Mouse (Mus musculus): ENCODE results near the gene Chrng.

Gene Chrng

DNA sequence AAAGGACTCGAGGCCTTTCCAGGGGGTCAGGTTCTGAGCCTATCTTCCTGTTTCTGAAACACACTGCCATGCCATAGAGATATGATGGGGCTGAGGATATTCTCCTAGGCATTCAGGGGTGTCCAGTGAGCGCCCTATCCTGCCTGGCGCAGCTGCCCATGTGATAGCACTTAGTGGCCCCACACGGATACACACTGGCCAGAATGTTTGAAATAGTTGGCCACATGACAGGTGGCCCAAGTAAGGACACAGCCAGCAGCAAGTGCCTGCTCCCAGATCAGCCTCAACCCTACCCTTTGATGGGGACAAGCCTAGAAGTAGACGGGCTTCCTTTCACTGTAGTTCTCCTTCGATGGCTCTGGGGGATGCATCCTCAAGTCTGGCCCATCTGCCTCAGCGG lies at the start of gene Chrng:
Chrng (plus strand) TSS at position 193 of the 400 bp plus-strand sequence.
- H3K36me3 ChIP-seq (ENCODE audit: control insufficient read depth, insufficient read depth, low read length, poor library complexity, severe bottlenecking): no peaks in the 10 kb centered on the region
- no peaks in the 10 kb centered on the region for H3K27me3 ChIP-seq (ENCODE audit: control insufficient read depth, insufficient read depth, low read length, poor library complexity, severe bottlenecking)
- no peak for DNase-seq (ENCODE audit: low read depth, low spot score)

DNA sequence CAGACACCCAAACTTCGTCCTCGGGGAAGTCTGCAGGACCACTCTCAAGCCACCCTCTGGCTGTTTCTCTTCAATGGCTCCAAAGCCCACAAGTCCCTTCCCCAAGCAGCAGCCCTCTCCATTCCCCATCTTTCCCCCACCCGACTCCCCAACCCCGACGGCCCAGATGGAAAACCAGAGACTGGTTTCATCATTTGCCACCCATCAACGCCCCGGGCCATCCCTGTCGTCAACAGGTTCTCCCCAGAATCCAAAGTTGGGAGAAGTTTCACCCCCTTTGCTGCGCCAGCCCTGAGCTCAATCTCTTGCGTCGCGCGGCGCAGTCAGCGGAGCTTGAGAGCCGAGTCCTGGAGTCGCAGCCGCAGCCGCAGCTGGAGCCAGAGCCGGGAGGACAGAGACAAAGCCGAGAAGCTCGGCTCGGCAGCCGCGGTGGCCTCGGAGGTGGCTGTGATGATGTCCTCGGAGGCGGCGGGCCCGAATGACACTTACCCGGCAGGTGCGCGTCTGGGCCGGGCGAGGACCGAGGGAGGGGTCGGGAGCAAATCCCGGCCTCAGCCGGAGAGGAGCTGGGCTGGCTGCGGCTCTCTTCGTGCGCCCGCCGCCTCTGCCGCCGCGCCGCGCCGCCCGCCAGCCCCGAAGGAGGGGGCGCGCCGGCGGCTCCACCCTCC lies 48.8 kb upstream of the Chrng start:
- Histone ChIP-seq H3K27me3 (ENCODE audit: control insufficient read depth, insufficient read depth, low read length, poor library complexity, severe bottlenecking) (no peaks in the 10 kb centered on the region), H3K36me3 (ENCODE audit: control insufficient read depth, insufficient read depth, low read length, poor library complexity, severe bottlenecking) (no peaks in the 10 kb centered on the region)
- no peak for DNase-seq (ENCODE audit: low read depth, low spot score)

GRCm38 (mm10) chr1:87156199-87156587 lies 48.3 kb upstream of the Chrng start, which contains the start of gene Ecel1:
Ecel1 (minus strand) TSS chr1:87156521.
- Histone ChIP-seq H3K27me3 (ENCODE audit: control insufficient read depth, insufficient read depth, low read length, poor library complexity, severe bottlenecking) (no peaks in the 10 kb centered on the region), H3K36me3 (ENCODE audit: control insufficient read depth, insufficient read depth, low read length, poor library complexity, severe bottlenecking) (no peaks in the 10 kb centered on the region)
- DNase-seq (ENCODE audit: low read depth, low spot score): no peak

GRCm38 (mm10) chr1:87159396-87159795 lies 45.1 kb upstream of the Chrng start:
- H3K27me3 ChIP-seq (ENCODE audit: control insufficient read depth, insufficient read depth, low read length, poor library complexity, severe bottlenecking): no peaks in the 10 kb centered on the region
- no peaks in the 10 kb centered on the region for H3K36me3 ChIP-seq (ENCODE audit: control insufficient read depth, insufficient read depth, low read length, poor library complexity, severe bottlenecking)
- DNase-seq (ENCODE audit: low read depth, low spot score): no peak

- Histone ChIP-seq H3K36me3 (ENCODE audit: control insufficient read depth, insufficient read depth, low read length, poor library complexity, severe bottlenecking) (no peaks in the 10 kb centered on the region), H3K27me3 (ENCODE audit: control insufficient read depth, insufficient read depth, low read length, poor library complexity, severe bottlenecking) (no peaks in the 10 kb centered on the region)
- DNase-seq (ENCODE audit: low read depth, low spot score): no peak
Observed at GRCm38 (mm10) chr1:87164164-87164795, 40.2 kb upstream of the Chrng start.

DNA sequence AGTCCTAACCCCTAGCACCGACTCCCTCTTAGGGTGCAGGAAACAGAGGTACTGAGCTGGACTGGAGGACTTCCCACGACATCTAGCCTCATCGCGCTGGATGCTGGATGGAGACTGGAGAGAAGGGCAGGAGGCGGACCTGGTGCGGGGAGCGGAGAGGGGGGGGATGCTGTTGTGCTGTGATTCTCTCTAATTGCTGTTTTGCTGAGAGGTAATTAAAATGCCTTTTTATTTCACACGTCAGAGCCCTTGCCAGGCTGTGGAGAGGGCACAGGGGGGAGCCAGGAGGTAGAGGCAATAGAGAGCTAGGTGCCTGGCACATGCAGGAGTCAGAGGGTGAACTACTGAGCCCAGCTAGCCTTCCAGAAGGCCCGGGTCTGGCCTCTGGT lies 39.7 kb upstream of the Chrng start:
- H3K27me3 ChIP-seq (ENCODE audit: control insufficient read depth, insufficient read depth, low read length, poor library complexity, severe bottlenecking): no peaks in the 10 kb centered on the region
- DNase-seq (ENCODE audit: low read depth, low spot score): no peak
- no peaks in the 10 kb centered on the region for H3K36me3 ChIP-seq (ENCODE audit: control insufficient read depth, insufficient read depth, low read length, poor library complexity, severe bottlenecking)

DNA sequence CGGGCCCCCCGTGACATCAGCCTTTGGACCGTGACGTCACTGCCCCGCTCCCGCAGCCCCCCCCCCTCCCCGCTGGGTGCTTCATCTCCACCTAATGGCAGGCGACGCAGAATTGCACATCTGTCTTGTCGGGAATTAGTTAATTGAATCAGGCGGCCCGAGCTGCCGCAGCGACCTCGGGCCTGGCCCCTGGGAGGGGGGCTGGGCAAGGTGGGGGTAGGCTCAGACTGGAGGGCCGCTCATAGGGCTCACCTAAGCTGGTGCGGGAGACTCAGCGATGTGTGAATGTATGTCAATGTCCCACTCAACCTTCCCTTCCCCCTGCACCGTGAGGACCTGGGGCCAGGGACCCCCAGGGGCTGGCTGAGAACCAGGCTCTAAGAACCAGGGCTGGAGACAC lies 34.0 kb upstream of the Chrng start:
- H3K36me3 ChIP-seq (ENCODE audit: control insufficient read depth, insufficient read depth, low read length, poor library complexity, severe bottlenecking): no peaks in the 10 kb centered on the region
- DNase-seq (ENCODE audit: low read depth, low spot score): no peak
- no peaks in the 10 kb centered on the region for H3K27me3 ChIP-seq (ENCODE audit: control insufficient read depth, insufficient read depth, low read length, poor library complexity, severe bottlenecking)

DNA sequence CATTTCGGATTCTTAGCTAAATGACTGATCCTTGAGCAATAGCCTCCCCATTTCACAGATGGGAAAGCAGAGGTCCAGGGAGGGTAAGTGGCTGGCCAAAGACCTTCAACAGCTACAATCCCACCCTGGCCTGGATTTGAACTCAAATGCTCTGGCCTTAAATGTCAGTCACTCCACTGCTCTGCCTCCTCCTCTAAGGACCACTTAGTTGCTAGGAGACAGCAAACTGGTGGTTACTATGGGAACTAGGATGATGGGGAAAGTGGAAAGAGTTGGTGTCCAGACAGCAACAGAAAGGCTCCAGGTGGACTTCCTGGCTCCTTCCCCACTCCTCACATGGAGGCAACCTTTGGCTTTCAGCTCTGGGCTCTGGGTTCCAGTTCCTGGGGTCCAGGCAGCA lies 33.1 kb upstream of the Chrng start:
- H3K27me3 ChIP-seq (ENCODE audit: control insufficient read depth, insufficient read depth, low read length, poor library complexity, severe bottlenecking): no peaks in the 10 kb centered on the region
- H3K36me3 ChIP-seq (ENCODE audit: control insufficient read depth, insufficient read depth, low read length, poor library complexity, severe bottlenecking): no peaks in the 10 kb centered on the region
- DNase-seq (ENCODE audit: low read depth, low spot score): no peak

DNA sequence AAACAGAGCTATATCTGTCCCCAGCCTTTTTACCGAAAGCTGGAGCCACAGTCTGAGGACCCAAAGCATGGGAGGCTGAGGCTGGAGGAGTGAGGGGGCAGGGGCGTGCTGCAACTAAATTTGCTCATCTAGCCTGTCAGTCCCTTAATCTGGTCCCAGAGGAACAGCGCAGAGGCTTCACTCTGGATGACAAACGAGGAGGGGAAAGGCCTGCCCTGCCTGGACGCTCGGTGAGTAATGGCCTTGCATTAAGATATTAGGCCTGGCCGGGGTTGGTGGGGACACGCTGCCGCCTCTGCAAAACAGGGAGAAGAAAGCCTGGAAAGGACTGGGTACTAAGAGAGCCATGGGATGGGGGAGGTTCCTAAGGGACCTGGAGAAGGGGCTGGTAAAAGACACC lies 32.1 kb upstream of the Chrng start:
- Histone ChIP-seq H3K27me3 (ENCODE audit: control insufficient read depth, insufficient read depth, low read length, poor library complexity, severe bottlenecking) (no peaks in the 10 kb centered on the region), H3K36me3 (ENCODE audit: control insufficient read depth, insufficient read depth, low read length, poor library complexity, severe bottlenecking) (no peaks in the 10 kb centered on the region)
- no peak for DNase-seq (ENCODE audit: low read depth, low spot score)

GRCm38 (mm10) chr1:87174006-87174955 lies 30.2 kb upstream of the Chrng start:
- Histone ChIP-seq H3K27me3 (ENCODE audit: control insufficient read depth, insufficient read depth, low read length, poor library complexity, severe bottlenecking) (no peaks in the 10 kb centered on the region), H3K36me3 (ENCODE audit: control insufficient read depth, insufficient read depth, low read length, poor library complexity, severe bottlenecking) (no peaks in the 10 kb centered on the region)
- peak; percentile 65 for DNase-seq (ENCODE audit: low read depth, low spot score)

DNA sequence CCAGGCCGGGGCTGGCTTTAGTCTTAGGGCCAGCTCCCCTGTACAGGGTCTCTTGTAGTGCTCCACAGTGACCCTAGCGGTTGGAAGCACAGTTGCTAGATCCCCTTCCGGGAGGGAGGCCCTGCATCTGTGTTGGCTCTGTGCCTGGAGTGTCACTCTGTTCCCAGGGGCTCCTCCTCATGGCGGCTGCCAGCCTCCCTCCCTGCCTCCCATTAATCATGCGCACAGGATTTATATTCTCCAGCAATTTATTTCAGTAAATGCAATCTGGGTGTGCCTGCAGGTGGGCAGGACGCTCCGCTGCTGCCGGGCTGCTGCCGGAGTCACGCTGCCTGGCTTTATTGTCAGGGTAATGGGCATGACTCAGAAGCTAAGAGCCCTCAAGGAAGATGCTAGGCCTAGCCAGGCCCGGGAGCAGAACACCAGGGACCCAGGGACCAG lies 28.6 kb upstream of the Chrng start:
- no peaks in the 10 kb centered on the region for H3K36me3 ChIP-seq (ENCODE audit: control insufficient read depth, insufficient read depth, low read length, poor library complexity, severe bottlenecking)
- no peaks in the 10 kb centered on the region for H3K27me3 ChIP-seq (ENCODE audit: control insufficient read depth, insufficient read depth, low read length, poor library complexity, severe bottlenecking)
- DNase-seq (ENCODE audit: low read depth, low spot score): no peak

- peak; percentile 44 for DNase-seq (ENCODE audit: low read depth, low spot score)
- Histone ChIP-seq H3K27me3 (ENCODE audit: control insufficient read depth, insufficient read depth, low read length, poor library complexity, severe bottlenecking) (no peaks in the 10 kb centered on the region), H3K36me3 (ENCODE audit: control insufficient read depth, insufficient read depth, low read length, poor library complexity, severe bottlenecking) (no peaks in the 10 kb centered on the region)
Observed at GRCm38 (mm10) chr1:87180896-87181295, 23.6 kb upstream of the Chrng start.

DNA sequence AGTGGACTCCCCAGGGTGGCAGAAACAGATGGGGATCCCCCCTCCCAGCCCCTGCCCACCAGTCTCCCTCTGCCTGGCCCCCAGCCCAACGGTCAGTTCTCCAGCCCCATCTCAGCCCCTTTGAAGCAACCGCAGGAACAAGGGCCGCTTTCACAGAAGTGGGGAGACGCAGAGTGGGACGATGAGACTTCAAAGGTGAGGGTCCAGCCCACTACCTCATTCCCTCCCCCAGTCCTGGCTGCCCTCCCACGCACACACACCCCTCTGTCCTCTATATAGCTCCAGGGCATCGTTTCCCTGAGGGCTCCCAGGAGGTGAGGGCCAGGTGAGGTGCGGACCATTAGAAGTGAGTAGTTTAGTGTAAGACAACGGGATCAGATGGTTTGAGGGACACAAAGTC lies 21.4 kb upstream of the Chrng start, which contains the start of gene Prss56:
Prss56 (plus strand) TSS at position 301 of the 400 bp plus-strand sequence.
- DNase-seq (ENCODE audit: low read depth, low spot score): no peak
- H3K36me3 ChIP-seq (ENCODE audit: control insufficient read depth, insufficient read depth, low read length, poor library complexity, severe bottlenecking): no peaks in the 10 kb centered on the region
- no peaks in the 10 kb centered on the region for H3K27me3 ChIP-seq (ENCODE audit: control insufficient read depth, insufficient read depth, low read length, poor library complexity, severe bottlenecking)

- Histone ChIP-seq H3K36me3 (ENCODE audit: control insufficient read depth, insufficient read depth, low read length, poor library complexity, severe bottlenecking) (no peaks in the 10 kb centered on the region), H3K27me3 (ENCODE audit: control insufficient read depth, insufficient read depth, low read length, poor library complexity, severe bottlenecking) (no peaks in the 10 kb centered on the region; the same call in 1 of the 2 replicates)
- DNase-seq (ENCODE audit: low read depth, low spot score): peak; percentile 18
Observed at GRCm38 (mm10) chr1:87183998-87184750, 20.3 kb upstream of the Chrng start.
